Mouse (Mus musculus): ENCODE results near the gene Hgd. TPM values are rescaled to one million over a fixed set of nuclear protein-coding genes. Genes with fewer than 3 reads are reported as not detected.

The Hgd gene
- polyA plus RNA-seq, 1 experiment from 2014 or later = 0.21 TPM

- H3K27ac ChIP-seq (replicated peaks) = no peak overlapping the region
- H3K9ac ChIP-seq (ENCODE audit: low read length) = no peak overlapping the region
- no peak for DNase-seq (ENCODE audit: low spot score)
- no peak for ATAC-seq (ENCODE audit: low FRiP score, low TSS enrichment)
- no peaks in the 10 kb centered on the region for H3K9me3 ChIP-seq (ENCODE audit: control insufficient read depth, low read length)
- H3K4me1 ChIP-seq (replicated peaks; ENCODE audit: control insufficient read depth, insufficient read depth) = no peaks in the 10 kb centered on the region
- no peaks in the 10 kb centered on the region for H3K36me3 ChIP-seq (ENCODE audit: control insufficient read depth, insufficient read depth, low read length)
- no peak overlapping the region for H3K4me3 ChIP-seq (ENCODE audit: low read depth, low read length)
- H3K4me2 ChIP-seq (replicated peaks; ENCODE audit: low read depth) = no peak overlapping the region
- TF ChIP-seq CTCF (IDR thresholded peaks at IDR 0.05; ENCODE audit: low read depth) (no peak), EP300 (optimal IDR thresholded peaks at IDR 0.05) (no peak)
- H3K27me3 ChIP-seq (ENCODE audit: control insufficient read depth, insufficient read depth, low read length) = no peaks in the 10 kb centered on the region
- 93% methylated on average over 3 of the region's 3 CpGs for WGBS
Observed at GRCm38 (mm10) chr16:37583306-37583705, 3.4 kb downstream of the Hgd start.

- DNase-seq (ENCODE audit: low spot score) = no peak
- peak overlapping the region; percentile 21; the same call in 1 of the 2 replicates for H3K4me3 ChIP-seq (ENCODE audit: low read depth, low read length)
- no peaks in the 10 kb centered on the region for H3K4me1 ChIP-seq (replicated peaks; ENCODE audit: control insufficient read depth, insufficient read depth)
- no peaks in the 10 kb centered on the region for H3K36me3 ChIP-seq (ENCODE audit: control insufficient read depth, insufficient read depth, low read length)
- H3K27me3 ChIP-seq (ENCODE audit: control insufficient read depth, insufficient read depth, low read length) = no peaks in the 10 kb centered on the region
- H3K4me2 ChIP-seq (replicated peaks; ENCODE audit: low read depth) = peak overlapping the region; percentile 47
- TF ChIP-seq CTCF (IDR thresholded peaks at IDR 0.05; ENCODE audit: low read depth) (no peak), EP300 (optimal IDR thresholded peaks at IDR 0.05) (no peak)
- H3K9me3 ChIP-seq (ENCODE audit: control insufficient read depth, low read length) = no peaks in the 10 kb centered on the region
- ATAC-seq (ENCODE audit: low FRiP score, low TSS enrichment) = no peak
- no peak overlapping the region for H3K9ac ChIP-seq (ENCODE audit: low read length)
- 42% methylated on average over 6 of the region's 6 CpGs for WGBS
- H3K27ac ChIP-seq (replicated peaks) = no peak overlapping the region
Observed at GRCm38 (mm10) chr16:37583801-37584200, 3.8 kb downstream of the Hgd start.

GRCm38 (mm10) chr16:37584218-37585035 is 4.5 kb downstream of the Hgd start:
- H3K4me2 ChIP-seq (replicated peaks; ENCODE audit: low read depth) = peak overlapping the region; percentile 47
- DNase-seq (ENCODE audit: low spot score) (peak; percentile 28), ATAC-seq (ENCODE audit: low FRiP score, low TSS enrichment) (0 out of 2 replicates have a peak, but pooled peaks have one; percentile 53)
- no peaks in the 10 kb centered on the region for H3K27me3 ChIP-seq (ENCODE audit: control insufficient read depth, insufficient read depth, low read length)
- no peak overlapping the region for H3K9ac ChIP-seq (ENCODE audit: low read length)
- 4% methylated on average over 25 of the region's 25 CpGs for WGBS
- H3K4me1 ChIP-seq (replicated peaks; ENCODE audit: control insufficient read depth, insufficient read depth) = no peaks in the 10 kb centered on the region
- H3K9me3 ChIP-seq (ENCODE audit: control insufficient read depth, low read length) = no peaks in the 10 kb centered on the region
- peak overlapping the region; percentile 45 for H3K27ac ChIP-seq (replicated peaks)
- no peaks in the 10 kb centered on the region for H3K36me3 ChIP-seq (ENCODE audit: control insufficient read depth, insufficient read depth, low read length)
- TF ChIP-seq CTCF (IDR thresholded peaks at IDR 0.05; ENCODE audit: low read depth) = no peak
- TF ChIP-seq EP300 (optimal IDR thresholded peaks at IDR 0.05) = no peak
- peak overlapping the region; percentile 21 for H3K4me3 ChIP-seq (ENCODE audit: low read depth, low read length)

- no peak for DNase-seq (ENCODE audit: low spot score)
- H3K9ac ChIP-seq (ENCODE audit: low read length) = no peak overlapping the region
- no peak for ATAC-seq (ENCODE audit: low FRiP score, low TSS enrichment)
- H3K4me2 ChIP-seq (replicated peaks; ENCODE audit: low read depth) = peak overlapping the region; percentile 47; the same call in 1 of the 2 replicates
- no peaks in the 10 kb centered on the region for H3K27me3 ChIP-seq (ENCODE audit: control insufficient read depth, insufficient read depth, low read length)
- 59% methylated on average over 8 of the region's 8 CpGs for WGBS
- H3K4me3 ChIP-seq (ENCODE audit: low read depth, low read length) = no peak overlapping the region
- no peaks in the 10 kb centered on the region for H3K9me3 ChIP-seq (ENCODE audit: control insufficient read depth, low read length)
- no peaks in the 10 kb centered on the region for H3K36me3 ChIP-seq (ENCODE audit: control insufficient read depth, insufficient read depth, low read length)
- H3K27ac ChIP-seq (replicated peaks) = no peak overlapping the region; the same call in 1 of the 2 replicates
- H3K4me1 ChIP-seq (replicated peaks; ENCODE audit: control insufficient read depth, insufficient read depth) = no peaks in the 10 kb centered on the region
- TF ChIP-seq EP300 (optimal IDR thresholded peaks at IDR 0.05) (no peak), CTCF (IDR thresholded peaks at IDR 0.05; ENCODE audit: low read depth) (no peak)
Observed at GRCm38 (mm10) chr16:37585129-37585563, 5.2 kb downstream of the Hgd start.

- ATAC-seq (ENCODE audit: low FRiP score, low TSS enrichment) = no peak
- no peak overlapping the region for H3K4me2 ChIP-seq (replicated peaks; ENCODE audit: low read depth)
- WGBS = 73% methylated on average over 3 of the region's 3 CpGs
- TF ChIP-seq EP300 (optimal IDR thresholded peaks at IDR 0.05) (no peak), CTCF (IDR thresholded peaks at IDR 0.05; ENCODE audit: low read depth) (no peak)
- no peak overlapping the region for H3K9ac ChIP-seq (ENCODE audit: low read length)
- H3K4me3 ChIP-seq (ENCODE audit: low read depth, low read length) = no peak overlapping the region
- H3K36me3 ChIP-seq (ENCODE audit: control insufficient read depth, insufficient read depth, low read length) = no peaks in the 10 kb centered on the region
- H3K4me1 ChIP-seq (replicated peaks; ENCODE audit: control insufficient read depth, insufficient read depth) = no peaks in the 10 kb centered on the region
- no peak overlapping the region for H3K27ac ChIP-seq (replicated peaks)
- DNase-seq (ENCODE audit: low spot score) = no peak
- no peaks in the 10 kb centered on the region for H3K9me3 ChIP-seq (ENCODE audit: control insufficient read depth, low read length)
- H3K27me3 ChIP-seq (ENCODE audit: control insufficient read depth, insufficient read depth, low read length) = no peaks in the 10 kb centered on the region
Observed at GRCm38 (mm10) chr16:37590921-37591320, 11.0 kb downstream of the Hgd start.

GRCm38 (mm10) chr16:37591551-37591950 is 11.6 kb downstream of the Hgd start:
- Histone ChIP-seq H3K9ac (ENCODE audit: low read length) (no peak overlapping the region), H3K4me2 (replicated peaks; ENCODE audit: low read depth) (no peak overlapping the region), H3K4me3 (ENCODE audit: low read depth, low read length) (no peak overlapping the region), H3K4me1 (replicated peaks; ENCODE audit: control insufficient read depth, insufficient read depth) (no peaks in the 10 kb centered on the region), H3K27me3 (ENCODE audit: control insufficient read depth, insufficient read depth, low read length) (no peaks in the 10 kb centered on the region), H3K9me3 (ENCODE audit: control insufficient read depth, low read length) (no peaks in the 10 kb centered on the region), H3K36me3 (ENCODE audit: control insufficient read depth, insufficient read depth, low read length) (no peaks in the 10 kb centered on the region), H3K27ac (replicated peaks) (no peak overlapping the region)
- 89% methylated on average over 8 of the region's 8 CpGs for WGBS
- DNase-seq (ENCODE audit: low spot score) (no peak), ATAC-seq (ENCODE audit: low FRiP score, low TSS enrichment) (no peak)
- TF ChIP-seq CTCF (IDR thresholded peaks at IDR 0.05; ENCODE audit: low read depth) (no peak), EP300 (optimal IDR thresholded peaks at IDR 0.05) (no peak)

Data from stomach, postnatal 0 days (tissue).